Mouse (Mus musculus) CD4-positive, CD25-positive, alpha-beta regulatory T cell, adult 4 months (primary cell): Measurements from ENCODE around the gene Dner. TPM values are rescaled to one million over a fixed set of nuclear protein-coding genes. Genes with fewer than 3 reads are reported as not detected.

ENCODE experiments used
- ATAC-seq: one replicate; pipeline ENCODE4 v1.8.0; 2017
- polyA plus RNA-seq, 2 experiments: library from polyadenylated mRNA; unstranded; fragments of 100-300 nt; shearing (Covaris generic); gene quantifications; one replicate each; pipeline ENCODE4 v1.2.1; 2017

Dner gene
- polyA plus RNA-seq, 2 experiments from 2014 or later: not detected

GRCm38 (mm10) chr1:84628244-84628643 lies 67.8 kb downstream of the Dner start:
- no peak for ATAC-seq

GRCm38 (mm10) chr1:84622978-84623554 lies 73.0 kb downstream of the Dner start:
- no peak for ATAC-seq

- no peak for ATAC-seq
Measured at GRCm38 (mm10) chr1:84621308-84621707, 74.7 kb downstream of the Dner start.

- no peak for ATAC-seq
Measured at GRCm38 (mm10) chr1:84619131-84619760, 76.8 kb downstream of the Dner start.

- ATAC-seq: no peak
Measured at GRCm38 (mm10) chr1:84618094-84618493, 77.9 kb downstream of the Dner start.

- ATAC-seq: no peak
Measured at GRCm38 (mm10) chr1:84616133-84616532, 79.9 kb downstream of the Dner start.

GRCm38 (mm10) chr1:84614596-84614995 lies 81.4 kb downstream of the Dner start:
- no peak for ATAC-seq

- ATAC-seq: no peak
Measured at GRCm38 (mm10) chr1:84613119-84613518, 82.9 kb downstream of the Dner start.

- no peak for ATAC-seq
Measured at GRCm38 (mm10) chr1:84611331-84611730, 84.7 kb downstream of the Dner start.

- no peak for ATAC-seq
Measured at GRCm38 (mm10) chr1:84599025-84599424, 97.0 kb downstream of the Dner start.

- no peak for ATAC-seq
Measured at GRCm38 (mm10) chr1:84596023-84596422, 100.0 kb downstream of the Dner start.

- no peak for ATAC-seq
Measured at GRCm38 (mm10) chr1:84592394-84592793, 103.6 kb downstream of the Dner start.

GRCm38 (mm10) chr1:84590534-84590933 lies 105.5 kb downstream of the Dner start:
- ATAC-seq: no peak

GRCm38 (mm10) chr1:84585434-84585833 lies 110.6 kb downstream of the Dner start:
- ATAC-seq: no peak

- ATAC-seq: no peak
Measured at GRCm38 (mm10) chr1:84581812-84582211, 114.2 kb downstream of the Dner start.

GRCm38 (mm10) chr1:84561841-84562240 lies 134.2 kb downstream of the Dner start:
- ATAC-seq: no peak

- no peak for ATAC-seq
Measured at GRCm38 (mm10) chr1:84561387-84561786, 134.6 kb downstream of the Dner start.

GRCm38 (mm10) chr1:84556546-84557511 lies 139.2 kb downstream of the Dner start:
- ATAC-seq: no peak

GRCm38 (mm10) chr1:84552005-84552404 lies 144.0 kb downstream of the Dner start:
- no peak for ATAC-seq

GRCm38 (mm10) chr1:84550065-84550368 lies 146.0 kb downstream of the Dner start:
- ATAC-seq: no peak

GRCm38 (mm10) chr1:84549367-84550064 lies 146.5 kb downstream of the Dner start:
- no peak for ATAC-seq

- ATAC-seq: no peak
Measured at GRCm38 (mm10) chr1:84536069-84536468, 160.0 kb downstream of the Dner start.

- no peak for ATAC-seq
Measured at GRCm38 (mm10) chr1:84525514-84525913, 170.5 kb downstream of the Dner start.
